Mouse (Mus musculus) brain, embryonic 14.5 days (tissue): ENCODE data around the gene Ppef1.

ENCODE experiments used
- CTCF ChIP-seq: fragments of 200-500 bp; IDR thresholded peaks from 2 replicates; pipeline ENCODE4 v1.5.1; 2012; ENCODE audit warnings: inconsistent platforms, mild to moderate bottlenecking, moderate library complexity, borderline replicate concordance; ENCODE audit not compliant: insufficient read depth, insufficient read length; ENCODE audit errors: extremely low read depth
- POLR2A ChIP-seq: fragments of 200-500 bp; IDR thresholded peaks from 2 replicates; pipeline ENCODE4 v1.6.1; 2012; ENCODE audit warnings: mild to moderate bottlenecking, inconsistent platforms, borderline replicate concordance; ENCODE audit not compliant: poor library complexity, insufficient read depth, insufficient read length, severe bottlenecking; ENCODE audit errors: extremely low read depth

- TF ChIP-seq CTCF = peak; percentile 47; the same call in 1 of the 2 replicates
- no peak for TF ChIP-seq POLR2A
Measured at GRCm38 (mm10) chrX:160583589-160583988, 152.0 kb downstream of the Ppef1 start.
